Mouse (Mus musculus): ENCODE data around the gene Tbck. TPM values are rescaled to one million over a fixed set of nuclear protein-coding genes. Genes with fewer than 3 reads are reported as not detected.
A peak's percentile ranks its signal among the peaks of the same experiment; 100 is the strongest.

The Tbck gene
- polyA plus RNA-seq, 1 experiment from 2014 or later: 14.9 TPM

DNA sequence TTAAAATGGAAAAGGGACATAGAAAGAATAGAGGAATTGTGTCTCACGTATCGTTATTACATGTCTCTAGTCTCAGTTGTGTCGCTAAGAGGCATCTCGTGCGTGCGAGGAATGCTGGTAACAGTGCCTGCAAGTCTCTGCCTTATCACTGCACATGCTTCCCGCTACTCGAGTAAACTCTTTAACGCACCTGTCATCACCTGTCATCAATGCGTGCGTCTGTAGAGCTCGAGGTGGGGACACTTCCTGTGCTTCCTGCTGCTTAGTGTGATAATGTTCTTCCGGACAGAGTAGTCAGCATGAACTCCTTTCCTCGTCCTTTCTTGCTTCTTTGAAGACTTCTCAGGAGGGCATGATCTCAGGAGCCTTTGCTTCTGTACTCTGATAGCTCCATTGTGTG, 63.8 kb downstream of the Tbck start:
- no peak overlapping the region for H3K9ac ChIP-seq (ENCODE audit: low read depth, low read length)
- no peaks in the 10 kb centered on the region for H3K27me3 ChIP-seq (replicated peaks; ENCODE audit: control insufficient read depth, insufficient read depth, low read length)
- ATAC-seq: no peak
- H3K4me3 ChIP-seq (ENCODE audit: low read length): no peak overlapping the region
- 81% methylated on average over 14 of the region's 14 CpGs for WGBS
- H3K9me3 ChIP-seq (ENCODE audit: control insufficient read depth, low read length): no peaks in the 10 kb centered on the region
- H3K4me2 ChIP-seq (ENCODE audit: low read depth, low read length): no peak overlapping the region
- H3K36me3 ChIP-seq (ENCODE audit: control insufficient read depth, insufficient read depth, low read length): no peaks in the 10 kb centered on the region
- no peaks in the 10 kb centered on the region for H3K4me1 ChIP-seq (ENCODE audit: control insufficient read depth, insufficient read depth, low read length)
- no peak overlapping the region for H3K27ac ChIP-seq (ENCODE audit: low read length)

DNA sequence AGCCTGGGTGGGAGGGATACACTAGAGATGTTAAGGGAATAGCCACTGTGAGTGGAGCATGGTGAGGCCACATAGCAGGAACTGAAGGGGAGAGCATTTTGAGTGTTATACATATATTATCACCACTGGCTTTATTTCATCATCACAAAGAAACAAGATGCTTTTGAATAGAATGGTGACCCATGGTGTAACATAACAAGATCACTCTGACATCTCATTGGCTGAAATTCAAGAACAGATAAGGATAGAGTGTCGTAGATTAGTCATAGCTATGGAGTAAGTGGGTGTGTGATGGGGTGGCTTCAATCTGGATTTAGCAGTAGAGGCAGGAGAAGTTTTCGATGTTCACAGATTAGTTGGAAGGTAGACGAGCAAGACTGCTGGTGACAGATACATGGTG, 64.8 kb downstream of the Tbck start:
- Histone ChIP-seq H3K9ac (ENCODE audit: low read depth, low read length) (no peak overlapping the region), H3K4me2 (ENCODE audit: low read depth, low read length) (no peak overlapping the region), H3K27me3 (replicated peaks; ENCODE audit: control insufficient read depth, insufficient read depth, low read length) (no peaks in the 10 kb centered on the region), H3K36me3 (ENCODE audit: control insufficient read depth, insufficient read depth, low read length) (no peaks in the 10 kb centered on the region), H3K27ac (ENCODE audit: low read length) (no peak overlapping the region), H3K9me3 (ENCODE audit: control insufficient read depth, low read length) (no peaks in the 10 kb centered on the region), H3K4me1 (ENCODE audit: control insufficient read depth, insufficient read depth, low read length) (no peaks in the 10 kb centered on the region), H3K4me3 (ENCODE audit: low read length) (no peak overlapping the region)
- 87% methylated on average over 3 of the region's 3 CpGs for WGBS
- ATAC-seq: no peak

DNA sequence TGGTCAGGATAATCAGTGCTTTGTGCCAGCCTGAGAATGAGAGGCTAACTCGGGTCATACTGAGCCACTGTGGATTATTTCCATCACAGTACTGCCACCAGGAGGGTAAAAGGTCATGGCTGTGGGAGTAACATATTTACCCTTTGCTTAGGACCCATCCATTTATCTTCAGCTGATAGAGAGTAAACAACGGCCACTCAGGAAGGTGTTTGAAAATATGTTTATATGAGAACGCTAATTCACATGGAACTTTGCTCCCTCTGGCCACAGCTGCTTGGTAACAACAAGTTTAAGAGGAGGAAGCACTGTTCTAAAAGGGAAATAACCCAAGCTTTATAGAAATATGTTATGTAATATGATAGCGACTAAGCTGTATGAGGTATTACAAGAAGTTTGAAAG, 68.8 kb downstream of the Tbck start:
- 0 out of 2 replicates have a peak, but pooled peaks have one; percentile 36 for ATAC-seq
- Histone ChIP-seq H3K27ac (ENCODE audit: low read length) (no peak overlapping the region), H3K9ac (ENCODE audit: low read depth, low read length) (no peak overlapping the region), H3K36me3 (ENCODE audit: control insufficient read depth, insufficient read depth, low read length) (no peaks in the 10 kb centered on the region), H3K4me1 (ENCODE audit: control insufficient read depth, insufficient read depth, low read length) (no peaks in the 10 kb centered on the region), H3K4me2 (ENCODE audit: low read depth, low read length) (no peak overlapping the region), H3K9me3 (ENCODE audit: control insufficient read depth, low read length) (no peaks in the 10 kb centered on the region), H3K4me3 (ENCODE audit: low read length) (no peak overlapping the region), H3K27me3 (replicated peaks; ENCODE audit: control insufficient read depth, insufficient read depth, low read length) (no peaks in the 10 kb centered on the region)
- WGBS: 35% methylated on average over 4 of the region's 4 CpGs

DNA sequence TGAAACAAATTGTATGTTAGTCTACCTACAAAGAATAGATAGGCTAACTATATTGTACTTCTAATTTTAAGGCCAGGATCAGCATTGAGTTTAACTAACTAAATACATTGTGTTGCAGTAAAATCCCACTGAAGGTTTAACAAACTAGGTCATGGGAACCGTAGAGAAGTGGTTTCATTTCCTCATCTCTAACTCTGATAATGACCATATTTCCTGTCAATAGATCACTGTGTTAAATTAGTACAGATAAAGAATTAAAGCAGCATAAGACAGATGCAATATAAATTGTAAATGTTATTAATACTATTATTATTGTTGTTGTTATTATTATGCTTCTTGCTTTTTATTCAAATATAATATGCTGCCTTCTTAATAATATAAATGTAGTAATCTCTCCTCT, 72.3 kb downstream of the Tbck start:
- H3K9ac ChIP-seq (ENCODE audit: low read depth, low read length): no peak overlapping the region
- H3K36me3 ChIP-seq (ENCODE audit: control insufficient read depth, insufficient read depth, low read length): no peaks in the 10 kb centered on the region
- no peak overlapping the region for H3K4me2 ChIP-seq (ENCODE audit: low read depth, low read length)
- H3K4me1 ChIP-seq (ENCODE audit: control insufficient read depth, insufficient read depth, low read length): no peaks in the 10 kb centered on the region
- H3K27ac ChIP-seq (ENCODE audit: low read length): no peak overlapping the region
- no peaks in the 10 kb centered on the region for H3K9me3 ChIP-seq (ENCODE audit: control insufficient read depth, low read length)
- WGBS: 72% methylated on average over 1 of the region's 1 CpGs
- no peak overlapping the region for H3K4me3 ChIP-seq (ENCODE audit: low read length)
- no peak for ATAC-seq
- H3K27me3 ChIP-seq (replicated peaks; ENCODE audit: control insufficient read depth, insufficient read depth, low read length): no peaks in the 10 kb centered on the region

DNA sequence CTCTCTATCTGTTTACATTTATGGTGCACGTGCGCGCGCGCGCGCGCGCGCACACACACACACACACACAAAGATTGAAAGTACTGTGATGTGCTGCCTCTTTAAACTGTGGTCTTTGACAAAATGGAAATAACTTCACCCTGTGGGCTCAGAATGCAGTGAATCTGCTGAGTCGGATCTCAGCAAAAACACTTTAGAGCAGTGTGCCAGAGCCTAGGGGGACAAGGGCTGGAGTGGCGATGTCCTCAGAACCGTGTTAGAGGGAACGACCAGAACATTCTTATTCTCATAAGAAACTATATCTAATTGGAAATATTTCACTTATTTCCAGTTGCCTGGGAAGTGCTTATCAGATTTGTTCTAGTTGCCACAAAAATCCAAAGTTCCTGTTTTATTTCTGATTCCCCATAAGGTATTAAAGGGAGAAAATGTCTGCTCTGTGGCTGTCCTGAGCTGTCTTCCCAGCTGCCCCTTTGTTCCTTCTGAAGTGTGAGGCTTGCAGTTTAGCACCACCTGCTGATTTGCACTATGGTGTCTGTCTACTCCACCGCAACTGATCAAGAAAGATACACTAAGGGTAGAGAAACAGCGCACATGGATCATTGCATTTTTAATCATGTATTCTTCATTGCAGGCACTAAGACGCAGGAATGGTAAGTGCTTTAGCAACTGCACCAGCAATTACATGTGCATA, 82.2 kb downstream of the Tbck start:
- WGBS: 85% methylated on average over 17 of the region's 17 CpGs

DNA sequence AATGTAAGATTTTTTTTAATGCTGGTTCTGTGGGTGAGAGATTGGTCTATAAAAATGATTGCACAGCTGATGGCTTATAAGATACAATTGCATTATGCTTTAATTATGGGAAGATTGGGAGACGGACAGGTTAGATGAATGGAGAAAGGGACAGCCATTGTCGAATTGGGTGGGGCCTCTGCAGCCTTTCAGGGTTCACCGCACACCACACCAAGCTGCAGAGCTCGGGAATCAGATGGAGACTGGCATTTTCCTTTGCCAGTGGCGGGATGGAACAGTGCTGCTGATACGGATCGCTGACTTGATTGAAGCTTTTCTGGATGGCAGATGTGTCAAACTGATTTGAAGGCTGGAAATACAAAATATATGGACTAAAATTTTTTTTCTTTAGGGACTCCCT, 88.1 kb downstream of the Tbck start:
- Histone ChIP-seq H3K27ac (ENCODE audit: low read length) (no peak overlapping the region), H3K36me3 (ENCODE audit: control insufficient read depth, insufficient read depth, low read length) (no peaks in the 10 kb centered on the region), H3K9me3 (ENCODE audit: control insufficient read depth, low read length) (no peaks in the 10 kb centered on the region), H3K9ac (ENCODE audit: low read depth, low read length) (no peak overlapping the region), H3K4me2 (ENCODE audit: low read depth, low read length) (no peak overlapping the region), H3K27me3 (replicated peaks; ENCODE audit: control insufficient read depth, insufficient read depth, low read length) (no peaks in the 10 kb centered on the region), H3K4me3 (ENCODE audit: low read length) (no peak overlapping the region), H3K4me1 (ENCODE audit: control insufficient read depth, insufficient read depth, low read length) (no peaks in the 10 kb centered on the region)
- ATAC-seq: no peak
- WGBS: 86% methylated on average over 7 of the region's 7 CpGs

More for the DNA sequence above, 82.2 kb downstream of the Tbck start:
- Histone ChIP-seq H3K36me3 (ENCODE audit: control insufficient read depth, insufficient read depth, low read length) (no peaks in the 10 kb centered on the region), H3K4me2 (ENCODE audit: low read depth, low read length) (no peak overlapping the region), H3K9ac (ENCODE audit: low read depth, low read length) (no peak overlapping the region), H3K27ac (ENCODE audit: low read length) (no peak overlapping the region), H3K4me3 (ENCODE audit: low read length) (no peak overlapping the region), H3K4me1 (ENCODE audit: control insufficient read depth, insufficient read depth, low read length) (no peaks in the 10 kb centered on the region), H3K27me3 (replicated peaks; ENCODE audit: control insufficient read depth, insufficient read depth, low read length) (no peaks in the 10 kb centered on the region), H3K9me3 (ENCODE audit: control insufficient read depth, low read length) (no peaks in the 10 kb centered on the region)
- no peak for ATAC-seq

DNA sequence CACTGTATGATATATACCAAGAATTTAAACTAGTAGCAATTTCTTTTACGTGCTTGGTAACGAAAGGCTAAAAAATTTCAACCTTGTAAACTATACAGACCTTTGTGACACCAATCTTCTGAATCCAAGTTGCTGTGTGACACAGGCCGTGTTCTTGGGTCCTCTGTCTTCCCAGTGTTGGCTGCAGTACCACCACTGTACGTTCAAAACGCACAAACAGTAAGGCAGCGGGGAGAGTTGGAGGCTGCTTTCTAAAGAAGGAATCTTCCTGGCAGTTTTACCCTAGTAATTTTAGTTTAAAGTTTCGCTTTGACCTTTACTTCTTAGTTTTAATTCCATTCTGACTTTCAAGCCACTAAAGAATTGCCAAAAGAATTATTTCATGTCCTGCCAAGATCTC, 92.7 kb downstream of the Tbck start:
- no peak overlapping the region for H3K9ac ChIP-seq (ENCODE audit: low read depth, low read length)
- WGBS: 87% methylated on average over 7 of the region's 7 CpGs
- no peaks in the 10 kb centered on the region for H3K36me3 ChIP-seq (ENCODE audit: control insufficient read depth, insufficient read depth, low read length)
- H3K27ac ChIP-seq (ENCODE audit: low read length): no peak overlapping the region
- H3K4me2 ChIP-seq (ENCODE audit: low read depth, low read length): no peak overlapping the region
- H3K9me3 ChIP-seq (ENCODE audit: control insufficient read depth, low read length): no peaks in the 10 kb centered on the region
- no peak overlapping the region for H3K4me3 ChIP-seq (ENCODE audit: low read length)
- ATAC-seq: no peak
- no peaks in the 10 kb centered on the region for H3K27me3 ChIP-seq (replicated peaks; ENCODE audit: control insufficient read depth, insufficient read depth, low read length)
- no peaks in the 10 kb centered on the region for H3K4me1 ChIP-seq (ENCODE audit: control insufficient read depth, insufficient read depth, low read length)

DNA sequence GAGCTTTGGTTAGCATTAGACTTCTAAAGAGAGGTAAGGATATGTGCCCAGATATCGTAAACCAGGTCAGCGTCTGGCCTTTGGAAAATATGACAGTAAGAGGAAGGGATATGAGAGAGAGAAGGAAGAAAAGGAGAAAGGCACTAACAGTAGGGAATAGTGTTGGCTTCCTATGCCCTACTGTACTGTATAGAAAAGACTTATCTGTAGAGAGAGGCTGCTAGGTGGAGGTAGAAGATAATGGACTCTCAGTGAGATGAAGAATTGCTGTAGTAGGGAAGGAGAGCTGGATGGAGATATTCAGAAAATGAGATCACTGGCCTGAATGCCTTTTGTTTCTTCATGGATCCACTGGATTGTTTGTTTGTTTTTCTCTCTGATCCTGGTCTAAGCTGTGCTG, 97.2 kb downstream of the Tbck start:
- Histone ChIP-seq H3K9me3 (ENCODE audit: control insufficient read depth, low read length) (no peaks in the 10 kb centered on the region), H3K36me3 (ENCODE audit: control insufficient read depth, insufficient read depth, low read length) (no peaks in the 10 kb centered on the region), H3K4me1 (ENCODE audit: control insufficient read depth, insufficient read depth, low read length) (no peaks in the 10 kb centered on the region), H3K9ac (ENCODE audit: low read depth, low read length) (no peak overlapping the region), H3K27me3 (replicated peaks; ENCODE audit: control insufficient read depth, insufficient read depth, low read length) (no peaks in the 10 kb centered on the region), H3K4me3 (ENCODE audit: low read length) (no peak overlapping the region), H3K27ac (ENCODE audit: low read length) (no peak overlapping the region), H3K4me2 (ENCODE audit: low read depth, low read length) (no peak overlapping the region)
- no peak for ATAC-seq
- 94% methylated on average over 2 of the region's 2 CpGs for WGBS

DNA sequence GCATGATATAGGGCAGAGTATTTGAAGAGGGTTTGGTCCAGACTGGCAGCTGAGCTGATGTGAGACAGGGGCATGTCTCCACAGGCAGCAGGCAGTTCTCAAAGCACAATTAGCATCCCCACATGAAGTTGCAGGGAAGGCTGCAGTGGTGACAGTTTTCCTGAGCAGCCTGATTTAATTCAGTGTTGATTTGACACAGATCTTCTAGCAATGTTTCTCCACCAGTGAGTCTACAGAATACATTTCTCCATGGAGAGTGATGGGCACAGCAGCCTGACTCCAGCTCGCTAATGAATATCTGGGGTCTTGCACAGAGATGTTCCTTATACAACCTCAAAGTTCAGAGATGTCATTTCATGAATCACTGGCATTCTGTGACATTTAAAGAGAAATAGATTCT, 99.1 kb downstream of the Tbck start:
- H3K4me2 ChIP-seq (ENCODE audit: low read depth, low read length): no peak overlapping the region
- H3K9me3 ChIP-seq (ENCODE audit: control insufficient read depth, low read length): no peaks in the 10 kb centered on the region
- WGBS: 90% methylated on average over 1 of the region's 1 CpGs
- no peak overlapping the region for H3K27ac ChIP-seq (ENCODE audit: low read length)
- no peak overlapping the region for H3K4me3 ChIP-seq (ENCODE audit: low read length)
- no peak for ATAC-seq
- no peaks in the 10 kb centered on the region for H3K27me3 ChIP-seq (replicated peaks; ENCODE audit: control insufficient read depth, insufficient read depth, low read length)
- H3K4me1 ChIP-seq (ENCODE audit: control insufficient read depth, insufficient read depth, low read length): no peaks in the 10 kb centered on the region
- no peaks in the 10 kb centered on the region for H3K36me3 ChIP-seq (ENCODE audit: control insufficient read depth, insufficient read depth, low read length)
- H3K9ac ChIP-seq (ENCODE audit: low read depth, low read length): no peak overlapping the region

DNA sequence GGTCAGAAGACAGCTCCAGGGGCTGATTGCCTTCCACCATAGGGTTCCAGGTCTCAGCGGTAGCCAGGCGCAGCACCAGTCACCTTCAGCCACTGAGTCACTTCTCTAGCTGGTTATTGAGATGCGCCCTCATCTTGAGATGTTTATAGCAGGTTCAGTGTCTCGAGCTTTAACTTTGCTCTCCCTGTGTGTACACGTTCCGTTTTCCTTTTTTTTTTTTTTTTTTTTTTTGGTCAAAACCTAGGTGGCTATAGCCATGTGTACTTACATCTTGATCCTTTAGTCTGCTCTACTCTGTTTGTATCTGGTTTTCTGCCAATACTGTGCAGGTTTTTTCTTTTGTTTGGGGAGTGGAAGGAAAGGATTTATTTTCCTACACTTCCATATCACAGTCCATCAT, 100.8 kb downstream of the Tbck start:
- H3K27me3 ChIP-seq (replicated peaks; ENCODE audit: control insufficient read depth, insufficient read depth, low read length): no peaks in the 10 kb centered on the region
- no peak overlapping the region for H3K4me3 ChIP-seq (ENCODE audit: low read length)
- H3K9me3 ChIP-seq (ENCODE audit: control insufficient read depth, low read length): no peaks in the 10 kb centered on the region
- WGBS: 78% methylated on average over 6 of the region's 6 CpGs
- no peaks in the 10 kb centered on the region for H3K36me3 ChIP-seq (ENCODE audit: control insufficient read depth, insufficient read depth, low read length)
- H3K4me1 ChIP-seq (ENCODE audit: control insufficient read depth, insufficient read depth, low read length): no peaks in the 10 kb centered on the region
- ATAC-seq: no peak
- H3K9ac ChIP-seq (ENCODE audit: low read depth, low read length): no peak overlapping the region
- H3K27ac ChIP-seq (ENCODE audit: low read length): no peak overlapping the region
- no peak overlapping the region for H3K4me2 ChIP-seq (ENCODE audit: low read depth, low read length)

Data from intestine, embryonic 16.5 days (tissue).